Mouse (Mus musculus): Measurements from ENCODE around the gene Tnfrsf21.

The Tnfrsf21 gene

DNA sequence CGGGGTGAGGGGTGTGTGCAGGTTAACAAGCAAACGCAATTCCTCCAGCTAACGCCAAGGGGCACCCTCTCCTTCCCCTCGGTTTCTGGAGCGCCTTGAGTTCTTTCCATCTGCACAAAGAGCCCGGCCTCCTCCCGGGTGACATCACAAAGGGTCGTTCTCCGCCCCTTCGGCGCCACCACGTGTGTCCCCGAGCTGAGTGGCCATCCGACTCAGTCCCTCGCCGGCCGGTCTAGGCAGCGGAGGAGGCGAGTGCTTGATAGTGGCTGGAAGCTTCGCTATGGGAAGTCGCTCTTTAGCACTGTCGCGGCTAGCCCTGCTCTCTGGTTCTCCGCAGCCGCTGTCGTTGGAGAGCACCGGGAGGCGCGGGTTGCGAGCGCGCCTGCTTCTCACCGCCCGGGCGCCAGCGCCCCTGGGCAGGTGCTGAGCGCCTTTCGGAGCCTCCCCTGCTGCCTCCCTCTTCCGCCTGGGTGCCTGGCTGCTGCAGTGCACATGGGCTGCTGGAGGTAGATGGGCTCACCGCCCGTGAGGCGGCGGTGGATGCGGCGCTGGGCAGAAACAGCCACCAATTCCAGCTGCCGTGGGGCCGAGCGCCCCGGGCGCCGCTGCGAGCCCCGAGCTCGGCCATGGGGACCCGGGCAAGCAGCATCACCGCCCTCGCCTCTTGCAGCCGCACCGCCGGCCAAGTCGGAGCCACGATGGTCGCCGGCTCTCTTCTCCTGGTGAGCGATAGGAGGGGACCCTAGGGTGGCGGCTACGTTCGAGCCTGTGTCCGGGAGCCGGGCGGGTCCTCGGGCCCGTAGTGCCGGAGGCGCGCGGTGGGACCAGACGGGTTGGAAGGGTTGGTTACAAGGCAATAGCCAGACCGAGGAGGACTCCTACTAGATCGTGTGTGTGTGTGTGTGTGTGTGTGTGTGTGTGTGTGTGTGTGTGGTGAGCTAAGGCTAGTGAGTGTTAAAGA, at the start of gene Tnfrsf21:
Gene Tnfrsf21 (plus strand): TSS at position 185 of the 961 bp plus-strand sequence.
- DNase-seq (ENCODE audit: low spot score): peak; percentile 96

DNA sequence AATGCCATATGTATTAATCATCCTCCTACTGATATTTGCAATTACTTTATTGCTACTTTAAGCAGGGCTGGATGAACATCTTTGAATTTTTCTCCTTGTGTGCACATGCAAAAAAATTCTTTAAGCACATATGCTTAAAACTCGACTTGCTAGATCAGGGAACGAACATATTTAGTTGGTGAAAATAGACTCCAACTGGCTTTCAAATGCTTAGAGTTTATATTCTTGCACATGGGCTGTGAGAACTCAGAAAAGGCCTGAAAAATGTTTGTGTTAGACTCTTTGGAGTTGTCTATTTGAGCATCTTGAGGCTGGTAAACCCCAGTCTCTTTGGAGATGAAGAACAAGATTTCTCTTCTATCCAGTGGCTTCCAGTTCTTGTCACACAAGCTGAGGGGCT, 48.2 kb upstream of the Tnfrsf21 start:
- no peak for DNase-seq (ENCODE audit: low spot score)

GRCm38 (mm10) chr17:42975312-42975996, 40.9 kb upstream of the Tnfrsf21 start:
- no peak for DNase-seq (ENCODE audit: low spot score)

DNA sequence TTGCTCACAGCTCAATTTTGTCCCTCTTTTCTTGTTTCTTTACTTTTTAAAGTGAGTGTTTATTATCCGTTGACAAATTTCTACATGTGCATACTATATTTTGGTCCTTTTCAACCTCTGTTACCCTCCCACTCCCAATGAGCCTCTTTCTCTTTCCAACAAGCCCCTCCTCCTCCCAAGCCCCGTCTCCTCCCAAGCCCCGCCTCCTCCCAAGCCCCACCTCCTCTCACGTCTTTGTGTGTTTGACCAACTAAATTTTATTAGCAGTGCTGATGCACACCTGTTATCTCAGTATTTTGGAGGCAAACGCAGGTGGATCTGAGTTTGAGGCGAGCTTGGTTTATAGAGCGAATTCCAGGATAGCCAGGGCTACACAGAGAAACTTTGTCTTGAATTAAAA, 38.6 kb upstream of the Tnfrsf21 start:
- no peak for DNase-seq (ENCODE audit: low spot score)

DNA sequence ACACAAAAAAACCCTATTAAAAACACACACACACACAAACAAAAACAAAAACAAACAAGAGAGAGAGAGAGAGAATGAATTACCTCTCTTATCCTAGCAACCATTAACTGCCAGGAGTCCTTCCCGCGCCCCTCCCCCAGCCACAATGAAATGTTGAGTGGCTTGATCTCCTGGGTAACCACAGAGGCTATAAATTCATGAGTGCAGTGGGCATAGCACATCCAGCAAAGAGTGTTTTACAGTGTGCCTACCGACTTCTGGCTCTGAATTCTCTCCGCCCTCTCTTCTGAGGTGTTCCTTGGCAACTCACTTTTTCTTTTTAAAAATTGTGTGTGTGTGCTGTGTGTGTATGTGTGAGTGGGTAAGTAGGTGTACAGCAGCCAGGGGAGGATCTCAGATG, 38.0 kb upstream of the Tnfrsf21 start:
- DNase-seq (ENCODE audit: low spot score): peak; percentile 36

GRCm38 (mm10) chr17:42981806-42982205, 34.5 kb upstream of the Tnfrsf21 start:
- DNase-seq (ENCODE audit: low spot score): no peak

DNA sequence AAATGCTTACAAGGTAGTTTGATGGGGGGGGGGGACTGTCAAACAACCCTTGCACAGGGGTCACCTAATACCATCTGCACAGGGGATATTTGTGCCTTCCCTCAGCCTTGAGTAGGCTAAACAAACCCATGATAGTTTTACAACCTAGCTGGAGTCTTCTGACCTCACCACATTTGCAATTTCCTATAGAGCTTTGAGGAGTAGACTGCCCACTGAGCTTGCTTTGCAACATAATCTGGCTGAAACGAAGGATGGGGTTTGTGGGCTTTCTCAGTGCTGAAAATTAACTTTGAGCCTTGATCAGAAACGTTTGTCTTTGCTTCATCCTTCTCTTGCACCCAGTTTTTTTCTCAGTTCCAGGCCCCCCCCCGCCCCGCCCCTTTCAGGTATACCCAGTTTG, 33.8 kb upstream of the Tnfrsf21 start:
- no peak for DNase-seq (ENCODE audit: low spot score)

- DNase-seq (ENCODE audit: low spot score): peak; percentile 58
Observed at GRCm38 (mm10) chr17:42985837-42986589, 30.3 kb upstream of the Tnfrsf21 start.

DNA sequence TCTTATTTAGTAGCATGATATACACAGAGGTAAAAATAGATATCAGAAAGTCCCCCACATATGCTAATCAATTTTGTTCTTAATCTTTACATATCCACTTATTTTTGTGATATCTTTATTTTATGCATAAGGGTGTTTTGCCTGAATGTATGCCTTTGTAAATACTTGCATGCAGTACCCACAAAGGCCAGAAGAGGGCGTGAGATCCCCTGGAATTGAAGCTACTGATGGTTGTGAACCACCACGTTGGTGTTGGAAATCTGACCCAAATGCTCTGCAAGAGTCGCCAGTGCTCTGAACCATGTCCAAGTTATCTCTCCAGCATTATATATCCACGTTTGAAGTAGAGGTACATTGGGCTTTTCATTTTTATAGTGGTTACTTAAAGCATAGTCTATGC, 28.7 kb upstream of the Tnfrsf21 start:
- peak; percentile 32 for DNase-seq (ENCODE audit: low spot score)

DNA sequence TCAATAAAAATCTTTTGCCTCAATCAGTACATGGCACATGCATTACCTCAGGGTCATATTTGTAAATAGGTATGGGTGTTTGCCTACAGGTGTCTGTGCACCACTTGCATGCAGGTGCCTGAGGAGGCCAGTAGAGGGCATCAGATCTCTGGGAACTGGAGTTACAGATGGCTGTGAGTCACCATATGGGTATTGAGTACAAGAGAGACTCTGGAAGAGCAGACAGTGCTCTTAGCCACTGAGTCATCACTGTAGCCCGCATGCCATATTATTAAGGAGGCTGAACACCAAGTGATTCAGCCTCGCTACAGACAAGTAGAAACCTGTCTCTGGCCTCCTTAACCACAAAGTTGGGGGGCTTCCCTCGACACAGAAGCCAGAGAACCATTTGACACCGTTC, 26.4 kb upstream of the Tnfrsf21 start:
- no peak for DNase-seq (ENCODE audit: low spot score)

GRCm38 (mm10) chr17:42991112-42991511, 25.2 kb upstream of the Tnfrsf21 start:
- no peak for DNase-seq (ENCODE audit: low spot score)

DNA sequence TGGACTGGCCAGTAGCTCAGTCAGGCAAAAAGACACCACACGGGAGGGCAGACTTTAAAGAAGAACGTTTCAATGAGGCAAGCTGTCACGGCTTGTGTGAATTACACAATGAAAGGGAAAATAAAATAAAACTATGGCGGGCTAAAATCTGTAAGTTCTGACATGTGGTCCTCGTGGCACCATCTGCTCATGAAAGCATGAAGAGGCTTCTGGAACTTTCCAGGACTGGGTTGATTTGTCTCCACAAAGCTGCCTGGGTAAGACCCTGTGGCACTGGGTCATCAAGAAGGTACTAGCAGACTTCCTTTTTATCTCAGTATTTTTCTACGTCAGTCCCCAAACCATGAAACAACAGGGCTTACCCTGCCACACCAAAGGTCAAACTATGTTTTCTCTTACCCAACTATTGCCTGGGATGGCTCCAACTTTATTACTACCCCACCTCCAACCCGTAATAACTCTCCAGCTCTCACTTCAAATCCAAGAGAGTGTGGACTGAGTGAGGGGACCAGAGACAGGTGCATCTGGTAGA, 16.8 kb upstream of the Tnfrsf21 start:
- DNase-seq (ENCODE audit: low spot score): no peak

DNA sequence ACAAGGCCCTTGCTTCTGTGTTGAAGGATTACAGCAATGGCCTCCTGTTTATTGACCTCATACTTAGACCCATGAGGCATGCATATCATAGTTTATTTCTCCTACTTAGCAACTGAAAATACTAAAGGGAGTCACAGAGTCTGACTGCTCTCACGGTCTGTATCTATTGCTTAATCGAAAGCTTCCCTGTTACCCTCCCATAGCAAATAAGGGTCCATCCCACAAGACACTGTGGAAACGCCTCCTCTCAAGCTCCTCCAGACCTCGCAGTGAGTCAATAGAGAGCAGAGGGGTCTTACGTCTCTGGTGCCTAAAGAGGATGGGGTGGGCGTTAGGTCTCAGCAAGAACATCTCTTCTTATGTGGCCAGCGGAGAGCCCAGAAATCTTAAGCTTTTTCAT, 15.8 kb upstream of the Tnfrsf21 start:
- no peak for DNase-seq (ENCODE audit: low spot score)

- DNase-seq (ENCODE audit: low spot score): peak; percentile 88
Observed at GRCm38 (mm10) chr17:43012718-43013117, 3.6 kb upstream of the Tnfrsf21 start.

- DNase-seq (ENCODE audit: low spot score): peak; percentile 68
Observed at GRCm38 (mm10) chr17:43017341-43018052, 1.1 kb downstream of the Tnfrsf21 start.

DNA sequence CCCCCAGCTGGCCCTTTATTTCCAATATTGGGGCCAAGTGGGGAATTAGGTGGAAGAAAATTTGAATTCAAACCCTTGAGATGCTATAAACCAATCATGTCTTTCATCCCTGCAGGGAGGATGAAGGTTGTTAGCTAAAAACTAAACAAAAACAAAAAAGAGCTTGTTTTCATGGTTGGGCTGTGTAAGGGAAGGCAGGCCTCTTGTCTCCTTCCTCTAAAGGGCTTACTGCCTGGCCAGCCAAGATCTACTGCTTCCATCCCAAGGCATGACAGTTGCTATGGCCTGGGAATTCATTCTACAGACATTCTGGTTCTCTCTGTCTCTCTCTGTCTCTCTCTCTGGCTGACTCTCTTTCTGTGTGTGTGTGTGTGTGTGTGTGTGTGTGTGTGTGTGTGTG, 1.7 kb downstream of the Tnfrsf21 start:
- peak; percentile 14 for DNase-seq (ENCODE audit: low spot score)

DNA sequence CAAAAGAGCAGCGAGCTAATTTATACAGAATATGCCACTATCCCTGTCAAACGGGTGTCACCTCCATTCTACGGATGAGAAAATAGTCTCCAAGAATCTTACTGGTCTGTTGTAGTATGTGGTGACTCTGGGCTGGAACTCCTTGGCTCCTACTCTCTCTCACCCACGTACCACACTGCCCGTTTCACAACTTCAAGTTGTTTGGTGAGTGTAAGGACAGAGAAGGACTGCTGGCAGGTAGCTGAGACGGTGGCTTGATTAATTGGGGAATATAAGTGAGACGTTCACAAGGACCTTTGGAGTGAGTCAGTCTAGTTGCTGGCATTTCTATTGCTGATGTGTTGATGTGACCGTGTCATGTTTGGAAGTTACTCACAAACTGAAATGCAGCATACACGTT, 3.3 kb downstream of the Tnfrsf21 start:
- DNase-seq (ENCODE audit: low spot score): no peak

DNA sequence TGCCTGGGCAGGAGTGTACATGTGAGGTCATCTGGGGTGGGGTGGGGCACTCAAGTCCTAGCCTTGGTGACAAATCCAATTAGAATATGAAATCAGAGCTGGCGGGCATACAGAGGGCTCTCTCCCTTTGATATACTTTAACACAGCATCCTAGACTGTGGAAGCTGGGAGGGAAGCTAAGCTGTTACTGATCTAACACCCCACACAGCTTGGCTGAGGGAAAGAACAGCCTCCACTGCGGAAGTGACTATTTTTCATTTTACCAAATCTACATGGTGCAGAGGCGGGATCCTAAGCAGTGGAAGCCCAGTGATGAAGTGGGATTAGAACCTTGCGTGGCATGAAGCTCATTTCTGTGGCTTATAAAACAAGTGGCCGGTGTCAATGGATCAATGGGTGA, 4.7 kb downstream of the Tnfrsf21 start:
- no peak for DNase-seq (ENCODE audit: low spot score)

DNA sequence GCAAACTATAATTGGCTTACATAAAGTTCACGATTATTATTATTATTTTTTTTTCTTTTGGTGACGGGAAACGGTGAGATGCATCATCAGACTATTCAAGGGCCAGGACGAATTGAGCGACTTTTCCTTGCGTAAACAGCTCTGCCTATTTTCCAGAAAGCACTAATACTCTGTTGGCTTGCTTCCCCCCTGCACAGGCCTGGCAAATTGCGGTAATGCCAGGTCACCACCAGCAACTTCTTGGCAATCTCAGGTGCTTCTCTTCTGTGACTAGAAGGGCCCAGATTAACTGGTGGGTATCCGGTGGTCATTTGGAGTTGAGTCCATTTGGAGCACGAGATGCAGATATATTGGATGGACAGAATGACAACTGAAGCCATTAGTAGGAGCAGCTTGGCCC, 5.7 kb downstream of the Tnfrsf21 start:
- DNase-seq (ENCODE audit: low spot score): no peak

DNA sequence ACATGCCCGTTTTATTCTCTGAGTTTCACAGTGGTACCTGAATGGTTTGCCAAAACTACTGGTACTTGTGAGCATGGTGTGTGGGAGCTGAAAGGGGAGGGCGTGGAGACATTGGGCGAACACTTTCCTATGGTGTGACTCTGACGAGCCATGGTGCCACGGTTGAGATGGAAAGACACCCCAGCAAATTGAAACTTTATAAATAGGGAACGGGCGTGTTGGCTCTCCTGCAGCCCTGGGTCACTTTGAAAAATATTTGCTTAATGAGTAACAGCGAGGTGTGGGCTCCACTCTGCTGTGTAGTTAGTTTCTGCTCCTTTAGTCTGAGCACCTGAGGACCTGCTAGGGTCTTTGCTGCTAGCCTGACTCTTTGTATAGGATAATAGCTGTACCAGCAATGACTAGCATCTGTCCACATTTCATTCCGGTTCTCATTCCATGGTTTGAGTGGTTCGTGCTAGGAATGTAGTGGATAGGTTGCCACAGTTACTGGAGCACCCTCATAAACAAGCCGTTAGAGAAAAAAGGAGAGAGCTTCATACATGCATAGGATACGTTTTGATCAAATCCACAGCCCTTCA, 7.4 kb downstream of the Tnfrsf21 start:
- DNase-seq (ENCODE audit: low spot score): no peak

DNA sequence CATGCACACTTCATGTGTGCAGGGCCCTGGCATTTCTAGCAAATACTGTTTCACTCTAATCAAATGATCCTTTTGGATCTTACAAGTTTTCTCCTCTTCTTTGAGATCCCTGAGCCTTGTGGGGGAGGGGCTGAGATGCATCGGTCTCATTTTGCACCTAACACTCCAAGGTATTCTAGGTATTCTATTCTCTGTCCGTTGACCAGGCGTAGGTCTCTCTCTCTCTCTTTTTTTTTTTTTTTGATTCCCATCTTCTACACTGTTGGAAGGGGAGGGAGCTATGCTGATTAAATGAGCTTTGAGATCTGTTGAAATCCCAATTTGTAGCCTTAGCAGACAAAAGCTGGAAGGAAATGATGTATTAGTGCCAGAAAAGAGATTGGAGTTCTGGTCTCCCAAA, 8.2 kb downstream of the Tnfrsf21 start:
- DNase-seq (ENCODE audit: low spot score): no peak

Data from embryo, embryonic 10.5 days (tissue).